Mouse (Mus musculus) liver, adult 2 months (tissue): ENCODE measurements around the gene Tnf.

Experiments
- CTCF ChIP-seq: fragments of 200-500 bp; IDR thresholded peaks from 2 replicates; pipeline ENCODE4 v1.5.1; 2011; ENCODE audit warnings: low read depth, low read length, control low read depth
- POLR2A ChIP-seq: fragments of 200-500 bp; IDR thresholded peaks from 2 replicates; pipeline ENCODE4 v1.6.1; 2011; ENCODE audit warnings: low read length, control low read depth; ENCODE audit not compliant: insufficient read depth; ENCODE audit errors: extremely low read depth

DNA sequence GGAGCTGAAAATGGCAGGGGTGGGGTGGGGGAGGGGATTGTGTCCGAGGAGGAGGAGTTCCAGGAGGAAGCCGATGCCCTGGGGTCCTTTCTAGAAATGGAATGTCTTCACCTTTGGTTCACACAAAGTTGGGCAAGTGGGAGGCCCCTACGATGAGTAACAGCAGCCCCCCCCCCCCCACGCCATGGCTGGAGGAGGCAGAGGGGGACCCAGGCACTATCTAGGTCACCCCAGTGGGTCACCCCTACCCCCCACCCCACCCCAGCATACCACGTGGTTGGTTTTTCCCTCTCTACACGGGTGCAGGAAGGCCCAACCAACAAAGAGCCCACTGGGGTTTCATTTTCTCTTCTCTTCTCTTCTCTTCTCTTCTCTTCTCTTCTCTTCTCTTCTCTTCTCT, 4.7 kb downstream of the Tnf start:
- TF ChIP-seq CTCF (no peak), POLR2A (no peak)
